Mouse (Mus musculus): ENCODE measurements at regions not wholly inside any gene's neighbourhood (a gene's known extent, or its start where the extent isn't known, plus 50 kb on each side); places are given as distances from the start of the nearest gene placed in this dataset.
A peak's percentile ranks its signal among the peaks of the same experiment; 100 is the strongest.

DNA sequence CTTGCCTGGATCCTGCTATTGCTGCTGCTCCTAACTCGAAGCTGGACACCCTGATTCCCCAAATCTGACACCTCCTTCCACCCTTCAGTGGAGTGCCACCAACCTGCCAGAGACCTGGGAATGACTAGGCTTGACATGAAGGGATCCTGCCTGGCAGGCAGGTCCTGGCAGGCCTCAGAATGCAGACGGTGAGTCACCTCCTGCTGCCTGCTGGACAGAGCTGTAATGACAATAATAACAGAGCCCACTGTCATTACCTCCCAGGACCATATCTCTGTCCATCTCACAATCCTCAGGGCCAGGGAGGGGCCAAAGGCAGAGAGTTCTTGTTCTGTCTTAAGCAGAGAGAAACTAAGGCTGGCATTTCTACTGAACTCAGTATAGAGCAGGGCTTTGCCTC, 61.5 kb upstream of the Vps8 start:
- no peak for TF ChIP-seq EP300 (IDR thresholded peaks at IDR 0.05; ENCODE audit: low read depth)
- TF ChIP-seq CTCF (IDR thresholded peaks at IDR 0.05; ENCODE audit: low read depth): no peak

DNA sequence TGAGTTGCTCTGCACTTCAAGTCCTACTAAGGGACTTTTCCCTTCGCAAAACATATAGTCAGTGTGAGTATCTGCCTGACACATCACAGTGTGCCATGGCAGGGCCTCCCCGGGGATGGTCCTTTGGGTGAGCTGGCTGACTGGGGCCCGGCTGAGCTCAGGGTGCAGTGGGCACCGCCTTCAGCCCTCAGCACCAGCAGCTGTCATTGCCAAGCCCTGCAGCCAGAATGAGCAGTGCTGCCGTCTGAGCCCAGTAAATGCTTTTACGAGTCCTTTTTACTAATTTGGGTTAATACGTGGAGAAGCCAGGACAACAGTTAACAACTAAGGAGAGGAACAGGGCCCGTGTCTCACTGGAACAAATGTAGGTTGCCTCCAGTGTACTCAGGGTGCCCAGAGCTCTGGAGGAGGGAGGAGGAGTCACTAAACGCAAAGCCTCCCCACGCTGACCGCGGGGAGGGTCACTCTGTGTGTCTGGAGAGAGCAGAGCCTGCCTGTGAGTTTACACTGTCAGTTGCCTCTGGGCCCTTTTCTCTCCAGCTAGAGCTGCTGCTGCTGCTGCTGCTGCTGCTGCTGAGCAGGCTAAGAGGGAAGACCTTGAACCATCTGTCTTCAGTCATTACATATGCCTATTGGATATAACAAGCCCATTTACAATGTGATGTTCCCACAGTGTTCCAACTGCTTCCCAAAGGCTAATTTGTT, 60.1 kb upstream of the Vps8 start:
- no peak for DNase-seq
- H3K4me2 ChIP-seq (ENCODE audit: low read depth, low read length): no peak overlapping the region
- H3K9me3 ChIP-seq (ENCODE audit: low read length): no peaks in the 10 kb centered on the region
- 73% methylated on average over 12 of the region's 12 CpGs for WGBS (ENCODE audit: insufficient replicate concordance)
- H3K27me3 ChIP-seq (ENCODE audit: insufficient read depth, low read length): no peaks in the 10 kb centered on the region
- peaks cover 16% of the 10 kb centered on the region; the same call in 1 of the 2 replicates for H3K4me1 ChIP-seq (ENCODE audit: insufficient read depth)
- no peak overlapping the region for H3K27ac ChIP-seq (ENCODE audit: low read depth)
- TF ChIP-seq EP300 (IDR thresholded peaks at IDR 0.05; ENCODE audit: low read depth): no peak
- no peak for TF ChIP-seq CTCF (IDR thresholded peaks at IDR 0.05; ENCODE audit: low read depth)
- no peaks in the 10 kb centered on the region for H3K36me3 ChIP-seq (replicated peaks; ENCODE audit: insufficient read depth, low read length)
- H3K4me3 ChIP-seq (ENCODE audit: low read depth, low read length): no peak overlapping the region
- H3K9ac ChIP-seq (replicated peaks): no peak overlapping the region
- ATAC-seq: no peak

More for the DNA sequence above, 61.5 kb upstream of the Vps8 start:
- H3K36me3 ChIP-seq (replicated peaks; ENCODE audit: insufficient read depth, low read length): no peaks in the 10 kb centered on the region
- H3K4me2 ChIP-seq (ENCODE audit: low read depth, low read length): no peak overlapping the region
- H3K27ac ChIP-seq (ENCODE audit: low read depth): no peak overlapping the region
- H3K9me3 ChIP-seq (ENCODE audit: low read length): no peaks in the 10 kb centered on the region
- H3K4me1 ChIP-seq (ENCODE audit: insufficient read depth): peaks cover 29% of the 10 kb centered on the region
- no peak overlapping the region for H3K4me3 ChIP-seq (ENCODE audit: low read depth, low read length)
- no peak overlapping the region for H3K9ac ChIP-seq (replicated peaks)
- 52% methylated on average over 2 of the region's 2 CpGs for WGBS (ENCODE audit: insufficient replicate concordance)
- H3K27me3 ChIP-seq (ENCODE audit: insufficient read depth, low read length): no peaks in the 10 kb centered on the region
- DNase-seq (no peak), ATAC-seq (no peak)

DNA sequence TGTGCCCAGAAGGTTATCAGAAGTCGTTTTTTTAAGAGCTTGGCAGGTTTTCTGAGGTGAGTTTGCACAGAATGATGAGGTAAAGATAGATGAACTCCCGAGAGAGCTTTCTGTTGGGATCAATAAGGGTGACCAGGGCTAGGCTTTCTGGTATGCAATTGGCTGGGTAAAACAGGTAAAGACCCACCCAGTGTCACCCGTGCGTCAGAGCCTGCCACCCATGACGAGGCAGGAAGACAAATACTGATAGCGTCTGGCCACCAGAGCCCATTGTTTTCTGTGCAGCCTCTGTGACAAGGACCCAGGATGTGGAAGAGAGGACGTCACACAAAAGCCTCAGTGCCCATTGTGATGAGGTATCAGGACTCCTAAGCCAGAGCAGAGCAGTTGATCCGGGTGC, 58.0 kb upstream of the Vps8 start:
- Histone ChIP-seq H3K4me1 (ENCODE audit: insufficient read depth) (peaks cover 6% of the 10 kb centered on the region; the same call in 1 of the 2 replicates), H3K27me3 (ENCODE audit: insufficient read depth, low read length) (no peaks in the 10 kb centered on the region), H3K36me3 (replicated peaks; ENCODE audit: insufficient read depth, low read length) (no peaks in the 10 kb centered on the region), H3K4me3 (ENCODE audit: low read depth, low read length) (no peak overlapping the region), H3K27ac (ENCODE audit: low read depth) (no peak overlapping the region), H3K4me2 (ENCODE audit: low read depth, low read length) (no peak overlapping the region), H3K9me3 (ENCODE audit: low read length) (no peaks in the 10 kb centered on the region), H3K9ac (replicated peaks) (no peak overlapping the region)
- 36% methylated on average over 8 of the region's 8 CpGs for WGBS (ENCODE audit: insufficient replicate concordance)
- peak; percentile 84 for ATAC-seq
- no peak for TF ChIP-seq CTCF (IDR thresholded peaks at IDR 0.05; ENCODE audit: low read depth)
- TF ChIP-seq EP300 (IDR thresholded peaks at IDR 0.05; ENCODE audit: low read depth): no peak
- DNase-seq: peak; percentile 31

DNA sequence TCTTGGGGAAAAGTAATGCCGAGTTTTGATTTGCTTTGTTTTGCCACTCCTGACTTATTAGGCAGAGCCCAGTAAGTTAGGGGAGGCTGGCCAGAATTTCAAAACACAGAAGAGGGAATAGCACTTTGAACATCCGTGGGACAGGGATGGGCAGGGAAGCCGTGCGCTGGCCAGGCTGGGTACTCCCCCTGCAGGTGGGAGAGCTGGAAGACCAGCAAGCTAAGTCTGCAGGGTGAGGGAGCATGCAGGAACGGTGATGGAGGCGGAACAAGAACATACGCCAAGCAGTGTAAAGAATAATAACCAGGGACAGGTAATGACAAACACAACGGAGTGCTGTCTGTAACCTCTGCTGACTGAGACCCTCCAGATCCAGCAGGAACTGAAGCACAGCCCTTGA, 55.5 kb upstream of the Vps8 start:
- Histone ChIP-seq H3K9ac (replicated peaks) (no peak overlapping the region), H3K4me1 (ENCODE audit: insufficient read depth) (no peaks in the 10 kb centered on the region), H3K4me2 (ENCODE audit: low read depth, low read length) (no peak overlapping the region), H3K9me3 (ENCODE audit: low read length) (no peaks in the 10 kb centered on the region), H3K27ac (ENCODE audit: low read depth) (no peak overlapping the region), H3K36me3 (replicated peaks; ENCODE audit: insufficient read depth, low read length) (no peaks in the 10 kb centered on the region), H3K4me3 (ENCODE audit: low read depth, low read length) (no peak overlapping the region), H3K27me3 (ENCODE audit: insufficient read depth, low read length) (no peaks in the 10 kb centered on the region)
- TF ChIP-seq EP300 (IDR thresholded peaks at IDR 0.05; ENCODE audit: low read depth) (no peak), CTCF (IDR thresholded peaks at IDR 0.05; ENCODE audit: low read depth) (peak; percentile 64)
- WGBS (ENCODE audit: insufficient replicate concordance): 36% methylated on average over 8 of the region's 8 CpGs
- ATAC-seq (no peak), DNase-seq (no peak)

DNA sequence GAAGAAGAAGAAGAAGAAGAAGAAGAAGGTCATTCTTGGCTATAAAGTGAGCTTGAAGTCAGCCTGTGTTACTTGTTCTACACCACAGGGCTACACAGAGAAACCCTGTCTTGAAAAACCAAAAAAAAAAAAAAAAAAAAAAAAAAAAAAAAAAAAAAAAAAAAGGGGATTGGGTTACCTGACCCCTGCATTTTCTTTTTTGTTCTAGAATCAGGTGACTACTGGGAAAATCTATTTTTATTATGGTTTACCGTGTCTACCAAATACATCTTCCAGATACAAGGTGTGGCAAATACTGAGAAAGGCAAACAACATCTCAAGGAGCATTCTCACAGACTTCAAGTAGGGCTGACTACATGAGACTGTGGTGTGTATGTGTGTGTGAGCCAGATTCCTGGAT, 54.1 kb upstream of the Vps8 start:
- Histone ChIP-seq H3K4me3 (ENCODE audit: low read depth, low read length) (no peak overlapping the region), H3K4me2 (ENCODE audit: low read depth, low read length) (no peak overlapping the region), H3K27ac (ENCODE audit: low read depth) (no peak overlapping the region), H3K9ac (replicated peaks) (no peak overlapping the region), H3K4me1 (ENCODE audit: insufficient read depth) (no peaks in the 10 kb centered on the region), H3K27me3 (ENCODE audit: insufficient read depth, low read length) (no peaks in the 10 kb centered on the region), H3K36me3 (replicated peaks; ENCODE audit: insufficient read depth, low read length) (no peaks in the 10 kb centered on the region), H3K9me3 (ENCODE audit: low read length) (no peaks in the 10 kb centered on the region)
- no peak for ATAC-seq
- no peak for TF ChIP-seq CTCF (IDR thresholded peaks at IDR 0.05; ENCODE audit: low read depth)
- TF ChIP-seq EP300 (IDR thresholded peaks at IDR 0.05; ENCODE audit: low read depth): no peak
- no peak for DNase-seq
- WGBS (ENCODE audit: insufficient replicate concordance): 85% methylated on average over 1 of the region's 1 CpGs

DNA sequence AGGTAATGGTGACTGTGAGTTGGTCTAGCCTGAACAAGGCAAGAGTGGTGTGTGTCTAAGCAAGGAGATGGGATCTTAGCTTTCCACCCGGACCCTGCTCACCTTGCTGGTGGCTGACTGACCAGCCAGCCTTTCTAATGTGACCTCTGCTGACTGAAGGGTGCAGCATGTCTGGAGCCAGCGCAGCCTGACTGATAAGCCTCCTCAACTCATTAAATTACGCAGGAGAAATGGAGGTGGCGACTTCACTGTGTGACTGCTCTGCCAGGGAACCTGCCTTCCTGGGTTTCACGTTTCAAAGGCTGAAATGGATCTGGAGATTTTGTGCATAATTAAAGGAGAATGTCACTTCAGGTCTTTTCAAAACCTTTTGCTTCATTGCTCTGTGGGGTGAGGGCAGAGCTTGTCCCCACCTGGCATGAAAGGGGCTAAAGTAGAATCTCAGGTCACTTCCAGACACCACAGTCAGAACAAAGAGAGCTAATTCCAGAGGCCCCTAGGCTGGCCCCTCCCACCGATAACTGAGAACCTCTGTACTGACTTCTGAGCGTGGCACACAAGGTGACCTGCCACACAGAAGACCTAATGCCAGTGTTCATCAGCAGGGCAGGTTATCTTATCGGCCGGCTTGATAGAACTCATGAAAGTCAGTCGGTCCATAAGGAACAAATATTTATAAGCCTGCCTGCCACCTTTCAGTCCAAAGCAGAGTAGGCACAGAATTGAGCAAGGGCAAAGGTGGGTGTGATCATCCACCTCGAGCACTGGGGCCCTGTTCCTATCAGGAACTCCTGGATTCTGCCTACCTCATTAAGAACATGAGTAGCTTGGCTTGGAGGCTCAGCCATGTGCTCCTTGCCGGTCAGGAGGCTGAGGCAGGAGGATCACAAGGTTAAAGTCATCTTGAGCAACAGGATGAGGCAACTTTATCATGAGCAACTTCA, 53.1 kb upstream of the Vps8 start:
- Histone ChIP-seq H3K9ac (replicated peaks) (no peak overlapping the region), H3K4me2 (ENCODE audit: low read depth, low read length) (no peak overlapping the region), H3K27me3 (ENCODE audit: insufficient read depth, low read length) (no peaks in the 10 kb centered on the region), H3K27ac (ENCODE audit: low read depth) (no peak overlapping the region), H3K36me3 (replicated peaks; ENCODE audit: insufficient read depth, low read length) (no peaks in the 10 kb centered on the region), H3K4me3 (ENCODE audit: low read depth, low read length) (no peak overlapping the region), H3K9me3 (ENCODE audit: low read length) (no peaks in the 10 kb centered on the region), H3K4me1 (ENCODE audit: insufficient read depth) (no peaks in the 10 kb centered on the region)
- ATAC-seq: no peak
- no peak for DNase-seq
- TF ChIP-seq EP300 (IDR thresholded peaks at IDR 0.05; ENCODE audit: low read depth) (no peak), CTCF (IDR thresholded peaks at IDR 0.05; ENCODE audit: low read depth) (no peak)
- 56% methylated on average over 12 of the region's 12 CpGs for WGBS (ENCODE audit: insufficient replicate concordance)
